Mouse (Mus musculus) common myeloid progenitor, adult 5-6 weeks (primary cell): ENCODE results near the gene Gm18336. TPM values are rescaled to one million over a fixed set of nuclear protein-coding genes. Genes with fewer than 3 reads are reported as not detected.
"Not testable (repeated sequence)": the region's sequence is repeated elsewhere in the genome, so short reads cannot be mapped to it uniquely, and the experiment has no call there.

Experiments
- ATAC-seq: replicated peaks from 2 replicates; pipeline ENCODE4 v1.8.0; 2016; ENCODE audit warnings: low read depth, mild to moderate bottlenecking, moderate TSS enrichment, inconsistent platforms; ENCODE audit not compliant: poor library complexity, severe bottlenecking
- total RNA-seq: library from RNA; stranded (forward); fragments of 200-1000, 187-1606 nt; gene quantifications from 2 replicates; pipeline ENCODE4 v1.2.3, GENCODE M21; 2017

The Gm18336 gene
- not detected in 2 replicates for total RNA-seq

DNA sequence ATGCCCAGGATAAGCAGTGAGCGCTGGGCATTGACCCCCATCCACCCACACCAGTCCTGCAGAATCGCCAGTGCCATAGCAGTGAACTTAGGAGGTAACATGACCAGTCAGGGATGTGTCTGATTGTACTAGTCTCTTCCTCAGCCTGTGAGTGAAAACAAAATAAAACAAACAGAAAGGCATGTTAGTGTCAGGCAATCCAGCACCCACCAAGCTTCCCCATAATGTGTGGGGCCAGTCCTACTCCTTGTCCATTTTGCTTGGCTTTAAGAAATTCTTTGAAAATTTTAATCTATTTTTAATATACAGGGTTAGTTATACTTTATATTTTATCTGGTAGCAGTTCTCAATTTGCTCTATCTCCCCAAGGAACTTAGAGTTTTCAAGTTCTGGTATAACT lies at the start of gene Gm18336:
Gene Gm18336, minus strand, starts transcription at position 101 of the 400 bp plus-strand sequence.
- not testable (repeated sequence) for ATAC-seq

DNA sequence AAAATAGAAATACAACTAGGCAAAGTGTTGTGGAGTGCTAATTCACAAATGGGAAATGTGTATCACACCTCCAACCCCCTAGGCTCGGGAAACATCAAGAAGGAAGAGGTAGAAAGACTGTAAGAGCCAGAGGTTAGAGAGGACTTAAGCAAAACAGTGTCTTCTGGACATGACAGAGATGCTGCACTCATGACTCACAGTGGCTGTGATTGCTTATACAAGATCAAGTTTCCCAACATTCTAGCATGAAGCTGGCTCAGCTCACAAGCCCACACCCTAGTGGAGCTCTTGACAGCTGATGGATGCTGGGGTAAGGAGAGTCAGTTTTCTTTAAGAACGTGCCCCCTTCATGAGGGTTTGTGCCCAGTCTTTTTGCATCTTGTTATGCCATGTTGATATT lies 42.9 kb upstream of the Gm18336 start:
- ATAC-seq: no peak

- ATAC-seq: no peak
Observed at GRCm38 (mm10) chrX:73435252-73435651, 36.7 kb upstream of the Gm18336 start, which contains the start of gene Trex2. Gene Trex2, minus strand, starts transcription at chrX:73435344.

GRCm38 (mm10) chrX:73432850-73433249 lies 34.3 kb upstream of the Gm18336 start:
- no peak for ATAC-seq

DNA sequence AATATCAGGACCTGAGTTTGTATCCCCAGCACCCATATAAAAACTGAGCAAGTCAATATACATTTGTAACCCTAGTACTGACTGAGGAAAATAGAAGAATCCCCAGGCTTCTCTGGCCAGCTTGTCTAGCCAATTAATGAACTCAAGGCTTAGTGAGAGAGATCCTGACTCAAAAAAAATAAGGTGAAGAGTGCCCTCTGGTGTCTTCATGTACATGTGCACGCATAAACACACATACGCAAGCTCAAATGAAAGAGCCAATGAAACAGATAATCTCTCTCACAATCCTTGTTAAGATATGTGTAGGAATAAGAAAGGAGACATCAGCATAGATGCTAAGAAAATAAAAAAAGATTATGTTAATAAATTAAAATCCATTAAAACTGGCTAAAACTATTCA lies 31.5 kb upstream of the Gm18336 start:
- ATAC-seq: 0 out of 2 replicates have a peak, but pooled peaks have one; percentile 58

DNA sequence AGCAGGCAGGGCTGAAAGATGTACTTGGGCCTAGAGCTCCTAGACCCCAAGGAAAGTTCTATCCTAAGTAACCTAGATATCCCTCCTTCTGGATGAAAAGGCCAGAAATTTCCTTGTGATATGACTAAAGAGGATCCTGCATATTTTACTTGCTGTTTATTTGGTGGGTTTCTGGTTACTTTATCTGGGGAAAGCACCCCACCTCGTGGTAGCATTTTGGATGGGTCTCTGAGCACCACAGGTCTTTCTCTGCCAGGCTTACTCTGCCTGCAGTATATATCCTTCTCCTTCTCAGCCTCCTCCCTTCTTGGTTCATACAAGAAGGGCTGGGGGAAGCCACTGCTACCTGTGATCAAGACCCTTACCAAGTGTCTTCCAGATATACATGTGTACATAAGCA lies 14.2 kb upstream of the Gm18336 start:
- ATAC-seq: no peak

- peak; percentile 68 for ATAC-seq
Observed at GRCm38 (mm10) chrX:73410880-73411517, 12.5 kb upstream of the Gm18336 start, which contains the start of gene Zfp92. Gene Zfp92, plus strand, starts transcription at chrX:73411096.

DNA sequence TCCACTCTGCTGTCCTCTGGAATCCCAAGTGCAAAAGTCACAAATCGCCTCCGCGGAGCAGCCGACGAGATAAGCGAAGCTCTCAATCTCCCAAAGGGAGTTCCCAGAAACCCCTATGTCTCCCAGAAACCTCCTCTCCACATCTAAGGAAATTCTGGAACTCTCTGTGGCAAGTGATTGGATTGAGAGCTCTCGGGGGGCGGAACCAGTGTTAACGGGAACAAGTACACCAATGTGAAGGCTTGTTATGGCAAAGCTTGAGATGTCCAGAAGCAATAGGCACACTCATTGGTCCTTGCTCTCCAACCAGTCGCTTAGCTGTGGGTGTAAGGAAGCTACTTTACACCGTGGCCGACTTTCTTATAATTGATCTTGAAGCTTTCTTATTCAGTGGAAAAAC lies 3.1 kb upstream of the Gm18336 start:
- ATAC-seq: no peak

- ATAC-seq: no peak
Observed at GRCm38 (mm10) chrX:73400951-73401350, 2.4 kb upstream of the Gm18336 start.

GRCm38 (mm10) chrX:73396446-73396845 lies 2.1 kb downstream of the Gm18336 start:
- no peak for ATAC-seq

- ATAC-seq: no peak
Observed at GRCm38 (mm10) chrX:73391481-73391880, 7.1 kb downstream of the Gm18336 start.

DNA sequence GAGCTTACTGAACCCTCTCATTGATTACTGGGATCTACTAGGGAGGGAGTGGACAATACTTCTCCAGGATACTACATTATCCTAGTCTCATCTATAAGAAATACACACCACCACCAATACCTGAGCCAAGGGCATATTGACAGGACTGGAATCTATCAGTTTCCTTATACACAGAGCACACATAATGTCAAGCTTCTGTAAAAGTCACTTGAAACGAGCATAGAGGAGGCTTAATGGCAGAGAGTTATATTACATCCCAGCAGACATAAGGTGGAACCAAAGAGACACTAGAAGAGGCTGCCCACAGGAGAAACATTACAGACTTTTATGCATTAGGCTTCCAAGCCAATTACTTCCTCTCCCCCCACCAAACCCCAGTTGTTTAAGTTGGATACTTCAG lies 13.6 kb downstream of the Gm18336 start:
- ATAC-seq: no peak

- no peak for ATAC-seq
Observed at GRCm38 (mm10) chrX:73384419-73384818, 14.1 kb downstream of the Gm18336 start.

GRCm38 (mm10) chrX:73363291-73363690 lies 35.2 kb downstream of the Gm18336 start:
- ATAC-seq: peak; percentile 76

DNA sequence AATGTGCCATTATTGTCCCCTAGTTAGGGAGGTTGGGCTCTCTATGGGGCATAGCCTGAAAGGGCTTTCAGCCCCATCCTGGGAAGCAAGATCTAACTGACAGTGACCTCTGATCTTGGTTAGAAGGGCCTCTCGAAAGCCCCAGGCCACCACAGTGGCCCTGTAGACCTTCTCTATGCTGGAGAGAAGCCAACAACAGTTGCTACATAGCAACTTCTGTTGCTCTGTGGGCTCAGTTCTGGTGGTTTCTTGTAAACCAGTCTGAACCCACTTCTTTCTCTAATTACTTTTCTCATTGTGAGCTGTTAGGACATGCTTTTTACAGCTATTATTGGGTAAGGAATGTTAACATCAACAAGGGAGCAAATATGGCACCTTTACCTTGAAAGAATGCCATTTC lies 41.8 kb downstream of the Gm18336 start:
- ATAC-seq: peak; percentile 38; the same call in 1 of the 2 replicates

DNA sequence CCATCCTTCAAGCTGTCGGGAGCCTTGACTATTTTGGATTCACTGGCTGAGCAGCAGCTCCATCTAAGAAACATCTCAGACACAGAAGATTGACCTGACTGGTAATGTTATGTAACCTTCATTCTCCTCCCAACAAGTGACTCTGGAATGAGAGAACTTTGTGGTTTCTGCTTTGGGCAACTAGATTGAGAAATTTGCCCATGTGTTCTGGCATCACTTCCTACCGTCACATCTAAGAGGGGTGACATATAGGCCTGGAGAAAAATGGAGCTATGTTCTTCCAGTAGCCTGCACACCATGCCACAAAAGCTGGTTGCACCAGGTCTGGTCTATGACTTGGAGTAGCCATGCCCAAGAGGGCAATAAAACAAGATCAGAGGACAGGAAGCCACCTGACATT lies 42.4 kb downstream of the Gm18336 start:
- ATAC-seq: peak; percentile 74

Other genes starting within 250 kb of the Gm18336 start
- gene Xlr5b, start 249.9 kb downstream of the Gm18336 start, total RNA-seq: not detected in 2 replicates
- gene DXBay18, start 249.3 kb downstream of the Gm18336 start, total RNA-seq: not detected in 2 replicates
- gene Spin2d, start 221.7 kb downstream of the Gm18336 start, total RNA-seq: 1.1 TPM in 1 of 2 replicates, not detected in the other
- 3.2 and 7.7 TPM in 2 replicates for gene Xlr3b, start 206.5 kb downstream of the Gm18336 start, total RNA-seq
- gene Xlr4b, start 184.4 kb downstream of the Gm18336 start, total RNA-seq: 20.1 and 36.6 TPM in 2 replicates
- 4.7 and 7.4 TPM in 2 replicates for gene F8a, start 170.4 kb downstream of the Gm18336 start, total RNA-seq
- gene Xlr4c, start 155.6 kb downstream of the Gm18336 start, total RNA-seq: 5.8 and 6.2 TPM in 2 replicates
- gene Xlr3c, start 133.3 kb downstream of the Gm18336 start, total RNA-seq: not detected in 2 replicates
- not detected in 2 replicates for gene Xlr5a, start 105.8 kb downstream of the Gm18336 start, total RNA-seq
- not detected in 2 replicates for gene Xlr5c, start 105.8 kb downstream of the Gm18336 start, total RNA-seq
- gene Gm45015, start 61.9 kb downstream of the Gm18336 start, total RNA-seq: not detected in 2 replicates
- 9.8 and 10.1 TPM in 2 replicates for gene Zfp275, start 56.1 kb downstream of the Gm18336 start, total RNA-seq
- gene Zfp92, start 12.4 kb upstream of the Gm18336 start, total RNA-seq: not detected in 2 replicates
- gene Trex2, start 36.6 kb upstream of the Gm18336 start, total RNA-seq: not detected in 2 replicates
- gene Haus7, start 60.3 kb upstream of the Gm18336 start, total RNA-seq: 46.3 and 111 TPM in 2 replicates
- 0.59 TPM in 1 of 2 replicates, not detected in the other for gene Bgn, start 84.9 kb upstream of the Gm18336 start, total RNA-seq
- gene Atp2b3, start 104.3 kb upstream of the Gm18336 start, total RNA-seq: not detected in 2 replicates
- gene Dusp9, start 240.7 kb upstream of the Gm18336 start, total RNA-seq: 0.78 and 1.0 TPM in 2 replicates